Mouse (Mus musculus) B cell, adult 62 days (primary cell): ENCODE results near the gene 2310057M21Rik. TPM values are rescaled to one million over a fixed set of nuclear protein-coding genes. Genes with fewer than 3 reads are reported as not detected.

ENCODE experiments used
- total RNA-seq: library from RNA; stranded (reverse); gene quantifications from 4 replicates; pipeline ENCODE4 v1.2.4, GENCODE M21; 2023

The 2310057M21Rik gene
- total RNA-seq = 18.6 to 22.1 TPM (median 19.9 TPM) in 4 replicates

GRCm38 (mm10) chr7:131362615-131363300 lies at the start of gene 2310057M21Rik:
Gene 2310057M21Rik (minus strand): TSS chr7:131362759.

GRCm38 (mm10) chr7:131410416-131411058 lies 48.0 kb upstream of the 2310057M21Rik start, which contains the start of the genes Ikzf5 and Acadsb:
Gene Ikzf5 (minus strand): TSS chr7:131410521.
Gene Acadsb (plus strand): TSS chr7:131410601.

GRCm38 (mm10) chr7:131370648-131371469 lies 8.3 kb upstream of the 2310057M21Rik start, which contains the start of gene Pstk:
Gene Pstk (plus strand): TSS chr7:131371141.

GRCm38 (mm10) chr7:131333564-131333963 lies 29.0 kb downstream of the 2310057M21Rik start, which contains the start of gene Fam24a:
Gene Fam24a (plus strand): TSS chr7:131333864.

GRCm38 (mm10) chr7:131329416-131329815 lies 33.1 kb downstream of the 2310057M21Rik start, which contains the start of gene Fam24b:
Gene Fam24b (minus strand): TSS chr7:131329516.

GRCm38 (mm10) chr7:131322192-131322591 lies 40.4 kb downstream of the 2310057M21Rik start, which contains the start of gene Cuzd1:
Gene Cuzd1 (minus strand): TSS chr7:131322292.

Other genes with a start within 250 kb of the 2310057M21Rik start
- not detected in 4 replicates for gene 4933402N03Rik, start 216.4 kb downstream of the 2310057M21Rik start, total RNA-seq
- not detected in 4 replicates for gene 5430419D17Rik, start 188.4 kb downstream of the 2310057M21Rik start, total RNA-seq
- not detected in 4 replicates for gene Cuzd1, start 40.5 kb downstream of the 2310057M21Rik start, total RNA-seq
- 1.4 TPM in 1 of 4 replicates, not detected in the others for gene Fam24b, start 33.2 kb downstream of the 2310057M21Rik start, total RNA-seq
- gene Fam24a, start 28.9 kb downstream of the 2310057M21Rik start, total RNA-seq = not detected in 4 replicates
- 13.3 to 16.0 TPM (median 14.6 TPM) in 4 replicates for gene Pstk, start 8.4 kb upstream of the 2310057M21Rik start, total RNA-seq
- 54.5 to 76.7 TPM (median 69.1 TPM) in 4 replicates for gene Ikzf5, start 47.8 kb upstream of the 2310057M21Rik start, total RNA-seq
- gene Acadsb, start 47.8 kb upstream of the 2310057M21Rik start, total RNA-seq = 20.0 to 23.5 TPM (median 20.9 TPM) in 4 replicates
- not detected in 4 replicates for gene Hmx3, start 180.1 kb upstream of the 2310057M21Rik start, total RNA-seq
- not detected in 4 replicates for gene Hmx2, start 186.0 kb upstream of the 2310057M21Rik start, total RNA-seq
- gene Bub3, start 197.5 kb upstream of the 2310057M21Rik start, total RNA-seq = 47.2 to 57.2 TPM (median 48.1 TPM) in 4 replicates